Mouse (Mus musculus) midbrain, embryonic 11.5 days (tissue): ENCODE data around the gene Adam12. TPM values are rescaled to one million over a fixed set of nuclear protein-coding genes. Genes with fewer than 3 reads are reported as not detected.

ENCODE experiments used
- ATAC-seq: fragments of 200-750 bp; cut with Nextera tagmentation; 2 replicates; pipeline ENCODE4 v1.8.0; 2017; ENCODE audit warnings: moderate TSS enrichment, moderate library complexity; ENCODE audit not compliant: low FRiP score
- DNase-seq: peaks from one replicate; pipeline ENCODE4 v3.0.0; 2015; ENCODE audit warnings: low spot score; ENCODE audit errors: missing footprints
- H3K27ac ChIP-seq: fragments of 300-500 bp; sonication (generic); 2 replicates; pipeline ENCODE4 v1.5.1; 2014; ENCODE audit warnings: low read depth, low read length
- H3K27me3 ChIP-seq: fragments of 300-500 bp; sonication (generic); 2 replicates; pipeline ENCODE4 v1.6.1; 2014; ENCODE audit warnings: mild to moderate bottlenecking, low read length, moderate library complexity, mixed read lengths; ENCODE audit not compliant: control insufficient read depth, insufficient read depth
- H3K36me3 ChIP-seq: fragments of 300-500 bp; sonication (generic); 2 replicates; pipeline ENCODE4 v1.6.1; 2014; ENCODE audit warnings: mild to moderate bottlenecking, low read length, moderate library complexity, mixed read lengths; ENCODE audit not compliant: control insufficient read depth, insufficient read depth
- H3K4me1 ChIP-seq: fragments of 300-500 bp; sonication (generic); 2 replicates; pipeline ENCODE4 v1.6.1; 2014; ENCODE audit warnings: low read length; ENCODE audit not compliant: control insufficient read depth, insufficient read depth
- H3K4me2 ChIP-seq: fragments of 300-500 bp; sonication (generic); 2 replicates; pipeline ENCODE4 v1.6.1; 2014; ENCODE audit warnings: mild to moderate bottlenecking, moderate library complexity
- H3K4me3 ChIP-seq: fragments of 300-500 bp; sonication (generic); 2 replicates; pipeline ENCODE4 v1.5.1; 2014; ENCODE audit warnings: low read depth, low read length
- H3K9ac ChIP-seq: fragments of 300-500 bp; sonication (generic); 2 replicates; pipeline ENCODE4 v1.6.1; 2014; ENCODE audit warnings: low read length
- H3K9me3 ChIP-seq: fragments of 300-500 bp; sonication (generic); 2 replicates; pipeline ENCODE4 v1.6.1; 2016; ENCODE audit warnings: low read length; ENCODE audit not compliant: control insufficient read depth
- WGBS: fragments of 180-500 bp; shearing (Covaris S2); extraction: QIAGEN DNeasy Blood & Tissue Kit; methylation state at CpG from one replicate; pipeline ENCODE4 v1.1.7; 2014; 5-methylcytosine and 5-hydroxymethylcytosine counted together
- polyA plus RNA-seq: library from polyadenylated mRNA; unstranded; fragments of >200 nt; fragmentation: Nextera tagmentation; extraction: Ambion mirVana; gene quantifications from 2 replicates; pipeline ENCODE4 v1.2.1, GENCODE M21; 2014

The Adam12 gene
- polyA plus RNA-seq, 1 experiment from 2014 or later, result 1.5 TPM

DNA sequence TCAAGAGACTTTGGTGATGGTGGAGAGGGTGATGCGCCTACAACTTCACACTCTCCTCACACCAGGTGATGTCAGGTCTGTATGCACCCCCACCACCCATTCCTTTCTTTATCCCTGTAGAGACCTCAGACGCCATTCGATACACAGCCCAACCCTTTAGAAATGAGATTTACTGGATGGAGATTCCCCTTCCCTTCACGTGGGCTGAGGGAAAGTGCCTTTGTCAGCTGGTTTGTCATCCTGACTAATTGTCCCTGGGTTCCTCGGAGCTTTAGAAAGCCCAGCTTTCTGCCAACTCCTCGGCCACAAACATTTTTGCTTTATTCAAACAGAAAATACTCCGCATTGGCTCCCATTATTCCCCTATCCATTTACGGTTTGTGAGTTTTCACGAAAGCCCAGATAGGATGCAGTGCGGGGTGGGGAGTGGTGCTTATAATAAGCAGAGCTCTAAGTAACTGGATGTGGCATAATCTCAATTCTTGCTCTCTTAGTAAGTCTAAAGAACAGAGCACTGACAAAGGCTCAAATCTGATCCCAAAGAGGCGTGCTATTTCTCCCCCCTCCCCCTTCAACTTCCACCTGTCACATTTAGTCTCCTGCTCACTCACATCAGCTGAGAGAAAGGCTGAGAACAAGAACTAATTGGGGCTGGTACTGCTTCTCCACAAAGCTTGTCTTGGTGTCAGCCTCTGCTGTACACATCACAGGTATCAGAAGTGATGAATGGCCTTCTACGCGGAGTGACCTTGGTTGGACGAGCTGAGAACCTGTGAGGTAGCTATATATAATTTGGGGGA lies 143.2 kb downstream of the Adam12 start:
- no peaks in the 10 kb centered on the region for H3K36me3 ChIP-seq
- H3K4me2 ChIP-seq, result no peak overlapping the region
- no peaks in the 10 kb centered on the region for H3K4me1 ChIP-seq
- no peak overlapping the region for H3K4me3 ChIP-seq
- no peaks in the 10 kb centered on the region for H3K9me3 ChIP-seq
- ATAC-seq, result no peak
- no peaks in the 10 kb centered on the region for H3K27me3 ChIP-seq
- no peak for DNase-seq
- WGBS, result 82% methylated on average over 14 of the region's 14 CpGs
- no peak overlapping the region for H3K9ac ChIP-seq
- no peak overlapping the region for H3K27ac ChIP-seq

DNA sequence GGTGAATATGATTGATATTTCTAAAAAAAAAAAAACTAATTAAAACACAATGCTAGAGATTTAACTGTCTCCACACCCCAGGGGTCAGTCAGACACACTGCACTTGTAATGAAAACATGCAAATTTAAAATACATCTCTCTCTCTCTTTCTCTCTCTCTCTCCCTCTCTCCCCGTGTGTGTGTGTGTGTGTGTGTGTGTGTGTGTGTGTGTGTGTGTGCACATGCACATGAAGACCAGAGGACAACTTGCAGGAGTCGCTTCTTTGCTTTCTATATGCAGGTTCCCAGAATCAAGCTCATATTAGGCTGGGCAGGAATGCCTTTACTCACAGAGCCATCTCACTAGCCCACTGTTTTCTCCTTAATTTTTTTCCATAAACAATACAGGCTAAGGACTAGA lies 146.6 kb downstream of the Adam12 start:
- Histone ChIP-seq H3K4me3 (no peak overlapping the region), H3K4me2 (no peak overlapping the region), H3K27me3 (no peaks in the 10 kb centered on the region), H3K9me3 (no peaks in the 10 kb centered on the region), H3K9ac (no peak overlapping the region), H3K36me3 (no peaks in the 10 kb centered on the region), H3K4me1 (no peaks in the 10 kb centered on the region), H3K27ac (no peak overlapping the region)
- 92% methylated on average over 1 of the region's 2 CpGs for WGBS
- ATAC-seq (no peak), DNase-seq (peak; percentile 64)

DNA sequence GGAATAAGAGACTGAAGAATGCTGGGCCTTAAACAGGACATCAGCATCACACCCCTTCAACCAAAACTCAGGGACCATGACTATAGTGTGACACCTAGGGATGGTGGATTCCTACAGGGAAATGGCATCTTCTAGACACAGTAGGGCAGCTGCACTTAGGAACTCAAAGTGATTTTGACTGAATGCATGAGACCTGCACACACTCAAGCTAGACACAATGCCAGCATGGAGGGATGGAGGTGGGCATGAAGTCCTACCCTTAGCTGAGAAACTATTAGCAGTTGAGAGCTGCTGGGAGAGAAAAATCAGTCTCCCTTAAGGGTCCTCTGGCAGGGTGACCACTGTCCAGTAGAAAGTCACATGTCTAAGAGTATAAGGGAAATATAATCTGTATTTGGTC lies 147.0 kb downstream of the Adam12 start:
- ATAC-seq, result no peak
- Histone ChIP-seq H3K36me3 (no peaks in the 10 kb centered on the region), H3K4me1 (no peaks in the 10 kb centered on the region), H3K9me3 (no peaks in the 10 kb centered on the region), H3K4me3 (no peak overlapping the region), H3K27ac (no peak overlapping the region), H3K4me2 (no peak overlapping the region), H3K27me3 (no peaks in the 10 kb centered on the region), H3K9ac (no peak overlapping the region)
- DNase-seq, result peak; percentile 69

DNA sequence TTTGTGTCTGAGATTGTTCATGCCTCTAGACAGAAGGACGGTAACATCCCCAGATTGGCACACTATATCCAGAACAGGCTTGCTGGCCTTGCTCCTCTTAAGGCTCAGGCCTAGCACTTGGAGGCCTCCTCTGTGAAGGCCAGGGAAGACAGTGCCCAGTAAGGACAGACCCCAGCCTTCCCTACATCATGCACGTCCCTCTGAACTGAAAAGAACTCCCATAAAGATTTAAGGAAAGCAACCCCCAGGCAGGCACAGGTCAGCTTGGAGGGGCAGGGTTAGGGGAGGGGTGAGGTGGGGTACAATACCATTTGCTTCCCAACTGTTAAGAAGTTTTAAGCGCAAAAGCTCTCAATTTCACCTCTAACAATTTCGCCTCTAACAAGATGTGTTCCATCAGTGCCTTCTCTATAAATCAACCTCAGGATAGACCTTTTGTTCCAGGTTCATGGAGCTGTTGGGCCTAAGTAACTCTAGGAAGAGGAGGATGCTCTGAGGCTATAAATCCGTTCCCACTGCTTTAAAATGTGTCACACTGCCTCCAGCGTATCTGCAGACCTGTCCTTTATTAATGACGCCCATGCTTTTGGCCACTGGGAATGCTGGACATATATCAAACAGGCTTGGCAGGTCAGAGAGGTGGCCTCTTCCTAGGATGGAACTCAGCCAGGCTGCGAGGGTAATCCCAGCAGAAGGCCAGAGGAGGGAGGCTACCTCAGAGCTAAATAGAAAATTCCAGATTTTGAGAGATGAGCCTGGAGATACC lies 150.5 kb downstream of the Adam12 start:
- no peaks in the 10 kb centered on the region for H3K4me1 ChIP-seq
- no peak overlapping the region for H3K9ac ChIP-seq
- 85% methylated on average over 8 of the region's 8 CpGs for WGBS
- no peaks in the 10 kb centered on the region for H3K27me3 ChIP-seq
- no peak overlapping the region for H3K4me3 ChIP-seq
- ATAC-seq (no peak), DNase-seq (peak; percentile 51)
- H3K27ac ChIP-seq, result no peak overlapping the region
- no peaks in the 10 kb centered on the region for H3K9me3 ChIP-seq
- no peak overlapping the region for H3K4me2 ChIP-seq
- H3K36me3 ChIP-seq, result no peaks in the 10 kb centered on the region

DNA sequence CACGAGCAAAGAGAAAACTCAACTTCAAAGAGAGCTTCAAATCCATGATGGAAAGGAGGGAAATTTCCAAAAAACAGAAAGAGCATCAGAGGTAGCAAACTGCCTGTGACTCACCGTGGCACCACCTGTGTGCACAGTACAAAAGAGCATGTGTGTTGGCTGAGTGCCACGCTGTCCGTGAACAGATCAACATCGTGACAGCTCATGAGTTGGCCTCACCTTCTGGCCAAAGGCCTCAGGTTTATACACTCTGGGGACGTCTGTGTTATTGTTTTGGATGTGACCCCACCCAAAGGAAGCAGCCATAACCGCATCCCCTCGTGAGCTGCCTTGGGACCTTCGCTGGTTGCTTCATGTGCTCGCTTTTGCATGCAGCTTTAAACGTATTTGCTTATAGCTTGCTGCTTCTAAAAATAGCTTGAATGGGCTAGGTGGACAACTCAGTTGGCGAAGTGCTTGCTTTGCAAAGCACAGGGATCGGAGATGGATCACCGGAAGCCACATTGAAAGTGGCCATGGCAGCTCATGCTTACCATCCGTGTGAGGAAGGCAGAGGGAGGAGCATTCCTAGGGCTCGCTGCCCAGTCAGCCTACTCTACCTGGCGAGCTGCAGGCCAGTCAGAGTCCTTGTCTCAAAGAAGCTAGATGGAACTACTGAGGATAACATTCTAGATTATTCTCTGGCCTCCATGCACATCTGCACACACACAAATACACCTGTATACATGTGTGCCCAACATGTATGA lies 151.8 kb downstream of the Adam12 start:
- 90% methylated on average over 17 of the region's 17 CpGs for WGBS
- Histone ChIP-seq H3K27me3 (no peaks in the 10 kb centered on the region), H3K4me3 (no peak overlapping the region), H3K4me2 (no peak overlapping the region), H3K36me3 (no peaks in the 10 kb centered on the region), H3K9me3 (no peaks in the 10 kb centered on the region), H3K4me1 (no peaks in the 10 kb centered on the region), H3K9ac (no peak overlapping the region), H3K27ac (no peak overlapping the region)
- DNase-seq (peak; percentile 45), ATAC-seq (no peak)

DNA sequence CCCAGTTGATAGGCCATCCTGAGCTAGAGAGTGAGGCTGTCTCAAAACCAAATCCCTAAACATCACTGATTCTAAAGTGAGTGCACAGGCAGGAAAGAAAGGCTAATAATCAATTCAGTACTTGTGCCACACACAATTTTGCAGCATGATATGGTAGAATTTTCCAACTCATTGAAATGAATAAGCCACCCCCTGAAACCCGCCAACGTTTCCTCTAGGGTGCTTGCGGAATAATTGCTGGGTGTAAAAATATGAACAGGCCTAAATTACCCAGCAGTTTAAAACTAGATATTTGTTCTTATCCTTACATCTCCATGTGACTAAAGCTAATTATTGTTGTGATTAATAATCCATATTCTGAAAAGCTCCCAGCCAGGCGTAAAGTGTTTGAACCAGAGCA lies 154.3 kb downstream of the Adam12 start:
- H3K9me3 ChIP-seq, result no peaks in the 10 kb centered on the region
- WGBS, result 94% methylated on average over 4 of the region's 4 CpGs

DNA sequence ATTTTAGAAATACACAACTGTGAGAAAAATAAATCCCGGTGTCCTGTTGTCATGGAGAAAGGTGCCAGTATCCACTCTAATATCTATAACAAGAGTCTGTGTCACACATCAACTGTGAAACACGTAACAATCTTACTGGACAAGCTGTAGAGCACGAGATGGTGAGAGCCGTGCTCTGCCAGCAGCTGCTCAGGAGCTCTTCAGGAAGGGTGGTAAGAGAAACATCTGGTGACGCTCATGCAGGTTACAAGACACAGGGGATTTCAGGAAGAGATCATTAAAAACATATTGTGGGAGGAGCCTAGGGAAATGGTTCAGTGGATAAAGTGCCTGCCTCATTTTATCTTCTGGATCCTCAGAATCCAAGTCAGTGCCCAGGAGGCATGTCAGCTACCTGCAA lies 158.9 kb downstream of the Adam12 start:
- H3K36me3 ChIP-seq, result no peaks in the 10 kb centered on the region
- WGBS, result 85% methylated on average over 5 of the region's 5 CpGs
- no peak overlapping the region for H3K4me2 ChIP-seq
- peak; percentile 62 for DNase-seq
- no peak for ATAC-seq
- no peaks in the 10 kb centered on the region for H3K9me3 ChIP-seq
- no peaks in the 10 kb centered on the region for H3K4me1 ChIP-seq
- no peak overlapping the region for H3K27ac ChIP-seq
- H3K9ac ChIP-seq, result no peak overlapping the region
- H3K27me3 ChIP-seq, result no peaks in the 10 kb centered on the region
- no peak overlapping the region for H3K4me3 ChIP-seq

More for the DNA sequence above, 154.3 kb downstream of the Adam12 start:
- no peaks in the 10 kb centered on the region for H3K36me3 ChIP-seq
- ATAC-seq, result no peak
- H3K27ac ChIP-seq, result no peak overlapping the region
- no peaks in the 10 kb centered on the region for H3K27me3 ChIP-seq
- H3K4me3 ChIP-seq, result no peak overlapping the region
- no peaks in the 10 kb centered on the region for H3K4me1 ChIP-seq
- H3K9ac ChIP-seq, result no peak overlapping the region
- H3K4me2 ChIP-seq, result no peak overlapping the region
- DNase-seq, result no peak

DNA sequence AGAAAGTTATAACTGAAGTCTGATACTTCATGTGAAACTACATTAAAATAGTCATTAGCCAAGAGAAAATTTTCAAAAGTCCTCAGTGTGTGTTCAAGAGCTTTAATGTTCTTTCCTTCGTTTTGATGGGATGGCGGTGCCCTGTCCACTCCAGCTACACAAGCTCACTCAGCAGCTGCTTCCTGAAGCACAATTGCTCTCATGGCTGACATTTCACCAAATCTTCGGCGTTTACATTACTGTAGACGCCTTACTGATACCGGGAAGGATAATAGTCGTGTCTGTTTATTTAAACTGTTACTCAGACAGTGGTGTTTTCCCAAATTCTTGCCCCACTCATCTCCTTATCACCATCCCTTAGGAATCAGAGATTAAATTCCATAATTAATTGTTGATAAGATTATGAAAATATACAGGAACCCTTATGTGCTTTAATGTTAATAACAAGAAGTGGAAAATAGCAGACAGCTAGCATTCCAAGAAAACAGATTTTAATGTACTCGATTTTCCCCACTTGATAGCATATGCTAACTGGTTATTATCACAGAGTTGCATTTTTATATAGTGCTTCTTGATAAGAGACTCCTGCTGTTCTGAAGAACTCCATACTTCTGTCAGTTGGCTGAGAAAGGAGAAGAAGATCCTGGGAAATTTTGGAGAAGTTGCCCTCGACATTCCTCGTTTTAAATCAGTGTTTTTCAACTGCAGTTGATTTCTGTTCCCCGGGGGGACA lies 160.6 kb downstream of the Adam12 start:
- no peak overlapping the region for H3K9ac ChIP-seq
- H3K27ac ChIP-seq, result no peak overlapping the region
- DNase-seq, result peak; percentile 69
- no peak overlapping the region for H3K4me3 ChIP-seq
- no peak overlapping the region for H3K4me2 ChIP-seq
- no peaks in the 10 kb centered on the region for H3K27me3 ChIP-seq
- no peaks in the 10 kb centered on the region for H3K36me3 ChIP-seq
- H3K9me3 ChIP-seq, result no peaks in the 10 kb centered on the region
- H3K4me1 ChIP-seq, result no peaks in the 10 kb centered on the region
- WGBS, result 87% methylated on average over 11 of the region's 11 CpGs
- no peak for ATAC-seq
